Mouse (Mus musculus): Measurements from ENCODE around the gene Intu. TPM values are rescaled to one million over a fixed set of nuclear protein-coding genes. Genes with fewer than 3 reads are reported as not detected.

Intu gene
- polyA plus RNA-seq, 1 experiment from 2014 or later = 1.0 TPM

GRCm38 (mm10) chr3:40652941-40653352 lies 121.9 kb downstream of the Intu start:
- Histone ChIP-seq H3K27me3 (ENCODE audit: control insufficient read depth, insufficient read depth, low read length) (no peaks in the 10 kb centered on the region), H3K9ac (ENCODE audit: low read length) (no peak overlapping the region), H3K4me3 (ENCODE audit: low read depth, low read length) (no peak overlapping the region), H3K4me1 (replicated peaks; ENCODE audit: control insufficient read depth, insufficient read depth) (no peaks in the 10 kb centered on the region), H3K27ac (replicated peaks) (no peak overlapping the region), H3K4me2 (replicated peaks; ENCODE audit: low read depth) (no peak overlapping the region), H3K36me3 (ENCODE audit: control insufficient read depth, insufficient read depth, low read length) (0 out of 2 replicates have a peak, but pooled peaks cover 2% of the 10 kb centered on the region), H3K9me3 (ENCODE audit: control insufficient read depth, low read length) (no peaks in the 10 kb centered on the region)
- DNase-seq (ENCODE audit: low spot score) (no peak), ATAC-seq (ENCODE audit: low FRiP score, low TSS enrichment) (no peak)
- TF ChIP-seq CTCF (IDR thresholded peaks at IDR 0.05; ENCODE audit: low read depth) = no peak
- TF ChIP-seq EP300 (optimal IDR thresholded peaks at IDR 0.05) = no peak
- 63% methylated on average over 10 of the region's 10 CpGs for WGBS

- Histone ChIP-seq H3K36me3 (ENCODE audit: control insufficient read depth, insufficient read depth, low read length) (0 out of 2 replicates have a peak, but pooled peaks cover 2% of the 10 kb centered on the region), H3K9me3 (ENCODE audit: control insufficient read depth, low read length) (no peaks in the 10 kb centered on the region), H3K4me3 (ENCODE audit: low read depth, low read length) (no peak overlapping the region), H3K9ac (ENCODE audit: low read length) (no peak overlapping the region), H3K4me1 (replicated peaks; ENCODE audit: control insufficient read depth, insufficient read depth) (no peaks in the 10 kb centered on the region), H3K27me3 (ENCODE audit: control insufficient read depth, insufficient read depth, low read length) (no peaks in the 10 kb centered on the region), H3K27ac (replicated peaks) (no peak overlapping the region), H3K4me2 (replicated peaks; ENCODE audit: low read depth) (no peak overlapping the region)
- ATAC-seq (ENCODE audit: low FRiP score, low TSS enrichment) (no peak), DNase-seq (ENCODE audit: low spot score) (no peak)
- 94% methylated on average over 16 of the region's 16 CpGs for WGBS
- no peak for TF ChIP-seq EP300 (optimal IDR thresholded peaks at IDR 0.05)
- TF ChIP-seq CTCF (IDR thresholded peaks at IDR 0.05; ENCODE audit: low read depth) = no peak
Measured at GRCm38 (mm10) chr3:40653582-40653981, 122.5 kb downstream of the Intu start.

- no peak overlapping the region for H3K27ac ChIP-seq (replicated peaks)
- H3K4me3 ChIP-seq (ENCODE audit: low read depth, low read length) = no peak overlapping the region
- 91% methylated on average over 11 of the region's 11 CpGs for WGBS
- no peaks in the 10 kb centered on the region for H3K27me3 ChIP-seq (ENCODE audit: control insufficient read depth, insufficient read depth, low read length)
- DNase-seq (ENCODE audit: low spot score) (no peak), ATAC-seq (ENCODE audit: low FRiP score, low TSS enrichment) (no peak)
- H3K4me1 ChIP-seq (replicated peaks; ENCODE audit: control insufficient read depth, insufficient read depth) = no peaks in the 10 kb centered on the region
- H3K4me2 ChIP-seq (replicated peaks; ENCODE audit: low read depth) = no peak overlapping the region
- H3K36me3 ChIP-seq (ENCODE audit: control insufficient read depth, insufficient read depth, low read length) = 0 out of 2 replicates have a peak, but pooled peaks cover 2% of the 10 kb centered on the region
- H3K9ac ChIP-seq (ENCODE audit: low read length) = no peak overlapping the region
- no peak for TF ChIP-seq CTCF (IDR thresholded peaks at IDR 0.05; ENCODE audit: low read depth)
- no peak for TF ChIP-seq EP300 (optimal IDR thresholded peaks at IDR 0.05)
- no peaks in the 10 kb centered on the region for H3K9me3 ChIP-seq (ENCODE audit: control insufficient read depth, low read length)
Measured at GRCm38 (mm10) chr3:40654028-40654427, 122.9 kb downstream of the Intu start.

- Histone ChIP-seq H3K27me3 (ENCODE audit: control insufficient read depth, insufficient read depth, low read length) (no peaks in the 10 kb centered on the region), H3K4me1 (replicated peaks; ENCODE audit: control insufficient read depth, insufficient read depth) (no peaks in the 10 kb centered on the region), H3K4me2 (replicated peaks; ENCODE audit: low read depth) (no peak overlapping the region), H3K4me3 (ENCODE audit: low read depth, low read length) (no peak overlapping the region), H3K9ac (ENCODE audit: low read length) (no peak overlapping the region), H3K36me3 (ENCODE audit: control insufficient read depth, insufficient read depth, low read length) (0 out of 2 replicates have a peak, but pooled peaks cover 2% of the 10 kb centered on the region), H3K27ac (replicated peaks) (no peak overlapping the region), H3K9me3 (ENCODE audit: control insufficient read depth, low read length) (no peaks in the 10 kb centered on the region)
- DNase-seq (ENCODE audit: low spot score) (no peak), ATAC-seq (ENCODE audit: low FRiP score, low TSS enrichment) (no peak)
- TF ChIP-seq CTCF (IDR thresholded peaks at IDR 0.05; ENCODE audit: low read depth) = no peak
- no peak for TF ChIP-seq EP300 (optimal IDR thresholded peaks at IDR 0.05)
- WGBS = 90% methylated on average over 11 of the region's 11 CpGs
Measured at GRCm38 (mm10) chr3:40655571-40655970, 124.5 kb downstream of the Intu start.

GRCm38 (mm10) chr3:40656339-40656738 lies 125.3 kb downstream of the Intu start:
- TF ChIP-seq EP300 (optimal IDR thresholded peaks at IDR 0.05) (no peak), CTCF (IDR thresholded peaks at IDR 0.05; ENCODE audit: low read depth) (no peak)
- 87% methylated on average over 5 of the region's 5 CpGs for WGBS
- H3K27ac ChIP-seq (replicated peaks) = no peak overlapping the region
- no peaks in the 10 kb centered on the region for H3K9me3 ChIP-seq (ENCODE audit: control insufficient read depth, low read length)
- no peaks in the 10 kb centered on the region for H3K4me1 ChIP-seq (replicated peaks; ENCODE audit: control insufficient read depth, insufficient read depth)
- H3K4me2 ChIP-seq (replicated peaks; ENCODE audit: low read depth) = no peak overlapping the region
- no peak overlapping the region for H3K9ac ChIP-seq (ENCODE audit: low read length)
- no peaks in the 10 kb centered on the region for H3K27me3 ChIP-seq (ENCODE audit: control insufficient read depth, insufficient read depth, low read length)
- ATAC-seq (ENCODE audit: low FRiP score, low TSS enrichment) = no peak
- 0 out of 2 replicates have a peak, but pooled peaks cover 2% of the 10 kb centered on the region for H3K36me3 ChIP-seq (ENCODE audit: control insufficient read depth, insufficient read depth, low read length)
- no peak for DNase-seq (ENCODE audit: low spot score)
- no peak overlapping the region for H3K4me3 ChIP-seq (ENCODE audit: low read depth, low read length)

DNA sequence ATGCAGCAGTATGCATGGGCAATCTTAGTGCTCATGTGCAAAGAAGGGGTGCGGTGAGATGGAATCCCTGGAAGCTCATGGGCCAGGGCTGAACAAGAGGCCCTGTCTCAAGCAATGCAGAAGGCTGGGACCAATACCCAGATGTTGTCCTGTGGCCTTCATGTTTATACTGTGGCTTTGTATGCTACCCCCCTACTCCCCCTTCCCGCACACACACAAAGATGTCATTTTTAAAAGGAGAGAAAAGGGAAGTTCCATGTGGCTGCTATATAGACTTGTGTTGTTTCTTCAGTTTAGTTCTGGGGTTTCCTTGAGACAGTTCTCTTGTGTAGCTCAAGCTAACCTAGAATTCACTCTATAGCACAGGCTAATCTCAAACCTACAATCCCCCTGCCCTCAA lies 129.1 kb downstream of the Intu start:
- DNase-seq (ENCODE audit: low spot score) (no peak), ATAC-seq (ENCODE audit: low FRiP score, low TSS enrichment) (no peak)
- Histone ChIP-seq H3K9ac (ENCODE audit: low read length) (no peak overlapping the region), H3K4me2 (replicated peaks; ENCODE audit: low read depth) (no peak overlapping the region), H3K36me3 (ENCODE audit: control insufficient read depth, insufficient read depth, low read length) (0 out of 2 replicates have a peak, but pooled peaks cover under 1% of the 10 kb centered on the region), H3K4me3 (ENCODE audit: low read depth, low read length) (no peak overlapping the region), H3K9me3 (ENCODE audit: control insufficient read depth, low read length) (no peaks in the 10 kb centered on the region), H3K4me1 (replicated peaks; ENCODE audit: control insufficient read depth, insufficient read depth) (no peaks in the 10 kb centered on the region), H3K27me3 (ENCODE audit: control insufficient read depth, insufficient read depth, low read length) (no peaks in the 10 kb centered on the region), H3K27ac (replicated peaks) (no peak overlapping the region)
- TF ChIP-seq EP300 (optimal IDR thresholded peaks at IDR 0.05) (no peak), CTCF (IDR thresholded peaks at IDR 0.05; ENCODE audit: low read depth) (no peak)
- 95% methylated on average over 2 of the region's 2 CpGs for WGBS
